Mouse (Mus musculus) C2C12 (cell line): ENCODE results near the gene Arf3. TPM values are rescaled to one million over a fixed set of nuclear protein-coding genes. Genes with fewer than 3 reads are reported as not detected.

Experiments
- H3K27me3 ChIP-seq: one replicate; pipeline ENCODE4 v1.6.1; 2011; ENCODE audit not compliant: control insufficient read depth, insufficient read depth, insufficient read length
- H3K36me3 ChIP-seq: one replicate; pipeline ENCODE4 v1.6.1; 2011; ENCODE audit not compliant: control insufficient read depth, insufficient read depth
- H3K4me3 ChIP-seq: one replicate; pipeline ENCODE4 v1.5.1; 2011; ENCODE audit warnings: mild to moderate bottlenecking, control low read depth; ENCODE audit not compliant: poor library complexity, insufficient read depth, severe bottlenecking
- H3K79me2 ChIP-seq: one replicate; pipeline ENCODE4 v1.6.1; 2011; ENCODE audit not compliant: control insufficient read depth, insufficient read depth
- H3K79me3 ChIP-seq: one replicate; pipeline ENCODE4 v1.6.1; 2011; ENCODE audit warnings: low read depth, control low read depth
- H3ac ChIP-seq: one replicate; pipeline ENCODE3; 2011; ENCODE audit warnings: low read depth; ENCODE audit not compliant: control insufficient read depth, insufficient read length
- CEBPB ChIP-seq: IDR thresholded peaks from one replicate; pipeline ENCODE4 v1.6.1; 2011; ENCODE audit warnings: low read depth, mild to moderate bottlenecking, control low read depth, moderate library complexity
- CTCF ChIP-seq: IDR thresholded peaks from one replicate; pipeline ENCODE4 v1.5.1; 2011; ENCODE audit not compliant: control insufficient read depth, insufficient read depth, insufficient read length
- FOSL1 ChIP-seq: IDR thresholded peaks from one replicate; pipeline ENCODE4 v1.8.0; 2011; ENCODE audit warnings: mild to moderate bottlenecking, low read length; ENCODE audit not compliant: poor library complexity, insufficient read depth, severe bottlenecking
- MAX ChIP-seq: IDR thresholded peaks from one replicate; pipeline ENCODE4 v1.6.1; 2011; ENCODE audit warnings: mild to moderate bottlenecking, control low read depth
- MYOD1 ChIP-seq: IDR thresholded peaks from one replicate; pipeline ENCODE4 v1.6.1; 2011; ENCODE audit warnings: low read depth; ENCODE audit not compliant: control insufficient read depth, insufficient read length
- MYOG ChIP-seq: IDR thresholded peaks from one replicate; pipeline ENCODE4 v1.6.1; 2011; ENCODE audit not compliant: control insufficient read depth, insufficient read length; ENCODE audit errors: extremely low read depth
- USF1 ChIP-seq: IDR thresholded peaks from one replicate; pipeline ENCODE4 v1.6.1; 2011; ENCODE audit warnings: low read depth, mild to moderate bottlenecking, control low read depth, moderate library complexity
- polyA plus RNA-seq: library from polyadenylated mRNA; unstranded; fragments of >200 nt; fragmentation: generic; extraction: Trizol; gene quantifications from one replicate; pipeline ENCODE4 v1.2.1, GENCODE M21; 2012; ENCODE audit warnings: missing spikeins

Arf3 gene
- polyA plus RNA-seq, 1 experiment: 126 TPM

DNA sequence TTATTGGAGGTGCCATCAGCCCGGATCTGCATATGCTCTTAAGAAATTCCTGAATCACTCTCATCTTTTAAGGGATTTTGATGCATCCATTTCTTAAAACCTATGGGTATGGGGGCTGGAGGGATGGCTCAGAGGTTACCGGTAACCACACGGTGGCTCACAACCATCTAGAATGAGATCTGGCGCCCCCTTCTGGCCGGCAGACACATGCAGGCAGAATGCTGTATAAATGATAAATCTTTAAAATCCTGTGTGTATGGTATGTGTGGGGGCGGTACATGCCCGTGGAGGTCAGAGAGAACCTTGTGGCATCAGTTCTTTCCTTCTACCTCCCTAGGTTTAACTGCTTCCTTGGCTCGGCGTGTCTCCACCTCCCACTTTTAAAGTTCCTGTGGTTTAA, 52.6 kb downstream of the Arf3 start:
- Histone ChIP-seq H3K4me3 (no peak overlapping the region), H3K79me2 (no peaks in the 10 kb centered on the region), H3ac (no peak overlapping the region), H3K27me3 (no peaks in the 10 kb centered on the region), H3K79me3 (no peaks in the 10 kb centered on the region), H3K36me3 (no peaks in the 10 kb centered on the region)
- TF ChIP-seq CEBPB: no peak
- peak; percentile 10 for TF ChIP-seq CTCF

DNA sequence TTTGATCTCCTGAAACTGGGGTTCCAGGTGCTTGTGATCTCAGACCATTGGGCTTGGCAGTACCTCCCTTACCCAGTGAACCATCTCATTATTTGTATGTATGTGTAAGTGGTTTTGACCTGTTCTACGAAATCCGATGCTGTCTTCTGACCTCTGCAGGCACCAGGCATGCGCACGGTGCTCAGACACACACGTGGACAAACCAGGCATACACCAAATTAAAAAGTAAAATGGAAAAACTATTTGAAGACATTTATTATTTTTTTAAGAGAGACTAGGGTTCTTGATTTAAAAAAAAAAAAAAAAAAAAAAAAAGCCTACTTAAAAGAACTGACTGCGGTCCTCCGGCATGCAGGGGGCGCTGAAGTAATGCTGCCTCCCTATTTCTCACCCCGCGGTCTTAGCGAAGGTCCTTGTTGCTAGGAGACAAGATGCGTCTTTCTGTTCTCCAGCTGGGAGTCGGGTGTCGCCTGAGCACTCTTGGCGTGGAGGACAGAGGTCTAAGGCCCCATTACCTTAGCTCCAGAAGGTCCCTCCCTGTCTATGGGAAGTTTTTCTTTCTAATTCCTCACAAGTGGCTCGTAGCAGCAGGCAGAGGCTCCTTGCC, 55.1 kb downstream of the Arf3 start, which contains the start of gene Ccdc65:
Gene Ccdc65, plus strand, starts transcription at position 442 of the 607 bp plus-strand sequence.
- H3K4me3 ChIP-seq: no peak within 1 kb of the TSS
- no peak within 1 kb of the TSS for H3ac ChIP-seq
- TF ChIP-seq CTCF: peak; percentile 40
- no peak for TF ChIP-seq USF1
- TF ChIP-seq MYOD1: no peak
- TF ChIP-seq MYOG: no peak
- TF ChIP-seq CEBPB: no peak
- peak; percentile 43 for TF ChIP-seq MAX
- TF ChIP-seq FOSL1: no peak
- H3K79me2 ChIP-seq: no peaks in the 10 kb centered on the region
- H3K79me3 ChIP-seq: no peaks in the 10 kb centered on the region
- H3K27me3 ChIP-seq: no peaks in the 10 kb centered on the region
- H3K36me3 ChIP-seq: no peaks in the 10 kb centered on the region

- peaks cover 11% of the 10 kb centered on the region for H3K27me3 ChIP-seq
- TF ChIP-seq MYOG: no peak
- TF ChIP-seq FOSL1: no peak
These were observed 58.7 kb downstream of the Arf3 start for GRCm38 (mm10) chr15:98704312-98704711.

DNA sequence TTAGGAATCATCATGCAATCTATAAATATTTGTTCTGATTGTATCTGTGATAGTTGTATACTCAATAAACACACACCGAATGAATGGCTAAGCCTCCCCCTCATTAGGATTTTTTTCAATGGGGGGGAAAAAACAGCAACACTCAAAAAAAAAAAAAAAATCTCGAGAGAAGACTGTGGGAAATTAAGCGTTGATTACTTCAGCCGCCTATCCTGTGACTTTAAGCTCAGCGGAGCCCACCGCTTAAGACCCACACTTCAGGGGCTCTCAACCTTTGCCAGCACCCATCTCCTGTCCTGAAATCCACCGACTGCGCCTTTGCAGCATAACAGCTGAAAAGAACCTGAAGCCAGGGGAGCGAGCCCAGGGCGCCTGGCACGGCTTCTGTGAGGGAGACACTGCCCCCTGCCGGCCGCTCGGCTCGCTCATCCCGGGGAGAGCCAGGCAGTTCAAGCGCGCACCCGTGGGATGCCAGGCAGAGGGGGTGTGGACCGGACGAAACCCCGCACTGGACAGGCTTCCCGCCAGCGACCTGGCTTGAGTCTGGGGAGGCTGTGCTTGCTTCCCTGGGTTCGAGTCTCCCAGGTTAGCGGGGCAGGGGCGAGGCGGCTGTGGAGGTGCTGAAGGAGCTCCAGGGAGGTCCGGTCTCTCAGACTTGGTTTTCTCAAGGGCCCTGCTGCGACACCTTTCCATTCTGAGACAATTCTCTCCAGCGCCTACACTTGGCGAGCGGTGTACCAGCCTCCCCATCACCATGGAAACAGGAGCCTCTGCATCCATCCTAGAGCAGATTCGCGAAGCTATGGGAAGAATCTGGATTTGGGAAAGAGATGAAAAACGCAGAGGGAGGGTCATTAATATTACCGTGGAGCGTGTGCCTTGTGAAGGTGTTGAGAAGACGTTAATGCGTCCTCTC, 63.6 kb downstream of the Arf3 start:
- TF ChIP-seq CTCF (peak; percentile 99), MAX (no peak), CEBPB (no peak), MYOG (no peak), MYOD1 (peak; percentile 14), USF1 (no peak), FOSL1 (no peak)
- Histone ChIP-seq H3K79me3 (no peaks in the 10 kb centered on the region), H3ac (peak overlapping the region; percentile 62), H3K4me3 (no peak overlapping the region), H3K79me2 (no peaks in the 10 kb centered on the region), H3K27me3 (peaks cover 11% of the 10 kb centered on the region), H3K36me3 (no peaks in the 10 kb centered on the region)

More at GRCm38 (mm10) chr15:98704312-98704711, 58.7 kb downstream of the Arf3 start:
- no peaks in the 10 kb centered on the region for H3K79me3 ChIP-seq
- no peak overlapping the region for H3K4me3 ChIP-seq
- no peaks in the 10 kb centered on the region for H3K79me2 ChIP-seq
- H3ac ChIP-seq: no peak overlapping the region
- no peaks in the 10 kb centered on the region for H3K36me3 ChIP-seq

GRCm38 (mm10) chr15:98696216-98696615, 66.8 kb downstream of the Arf3 start:
- no peaks in the 10 kb centered on the region for H3K79me3 ChIP-seq
- no peak overlapping the region for H3K4me3 ChIP-seq
- H3K79me2 ChIP-seq: no peaks in the 10 kb centered on the region
- TF ChIP-seq MAX (no peak), FOSL1 (no peak), USF1 (no peak), CEBPB (no peak), MYOD1 (no peak), CTCF (no peak), MYOG (no peak)
- no peak overlapping the region for H3ac ChIP-seq
- peaks cover 8% of the 10 kb centered on the region for H3K27me3 ChIP-seq
- no peaks in the 10 kb centered on the region for H3K36me3 ChIP-seq

GRCm38 (mm10) chr15:98695726-98696125, 67.3 kb downstream of the Arf3 start:
- TF ChIP-seq MYOD1: no peak
- no peak for TF ChIP-seq CTCF
- TF ChIP-seq MYOG: no peak
- no peak for TF ChIP-seq CEBPB
- no peak for TF ChIP-seq MAX
- no peak for TF ChIP-seq USF1
- TF ChIP-seq FOSL1: no peak
- Histone ChIP-seq H3ac (no peak overlapping the region), H3K79me2 (no peaks in the 10 kb centered on the region), H3K79me3 (no peaks in the 10 kb centered on the region), H3K27me3 (peaks cover 4% of the 10 kb centered on the region), H3K36me3 (no peaks in the 10 kb centered on the region), H3K4me3 (no peak overlapping the region)
